Mouse (Mus musculus): Measurements from ENCODE around the gene Olfr380.

Gene Olfr380

DNA sequence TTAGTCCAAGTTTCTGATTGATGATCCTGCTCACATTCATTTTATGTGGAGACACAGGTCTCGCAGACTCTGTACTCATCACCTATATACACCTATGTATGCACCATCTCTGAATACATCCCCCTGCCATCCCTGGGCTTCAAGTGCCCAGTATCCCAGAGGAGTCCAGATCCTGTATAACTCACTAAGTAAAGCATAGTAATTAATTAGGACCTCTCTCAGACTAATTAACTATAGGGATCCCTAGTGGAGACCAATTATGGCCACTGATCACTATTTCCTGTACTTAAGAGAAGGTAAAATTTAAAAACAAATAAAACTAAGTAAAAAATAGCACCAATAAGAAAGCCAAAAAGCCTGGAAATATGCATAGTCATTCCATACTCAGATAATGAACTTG, at the start of gene Olfr380:
Olfr380 (minus strand) TSS at position 101 of the 400 bp plus-strand sequence.
- DNase-seq = no peak

GRCm38 (mm10) chr11:73491503-73491902, 34.2 kb upstream of the Olfr380 start, which contains the start of gene Olfr381:
TSS of gene Olfr381 (minus strand) at chr11:73491603.
- DNase-seq = no peak

- DNase-seq = no peak
These were observed 28.9 kb downstream of the Olfr380 start, which contains the start of gene Olfr378 for GRCm38 (mm10) chr11:73428377-73428776. TSS of gene Olfr378 (minus strand) at chr11:73428477.
